Mouse (Mus musculus): ENCODE measurements around the gene Krtap5-3.
"Not testable (repeated sequence)": the region's sequence is repeated elsewhere in the genome, so short reads cannot be mapped to it uniquely, and the experiment has no call there.

The Krtap5-3 gene

DNA sequence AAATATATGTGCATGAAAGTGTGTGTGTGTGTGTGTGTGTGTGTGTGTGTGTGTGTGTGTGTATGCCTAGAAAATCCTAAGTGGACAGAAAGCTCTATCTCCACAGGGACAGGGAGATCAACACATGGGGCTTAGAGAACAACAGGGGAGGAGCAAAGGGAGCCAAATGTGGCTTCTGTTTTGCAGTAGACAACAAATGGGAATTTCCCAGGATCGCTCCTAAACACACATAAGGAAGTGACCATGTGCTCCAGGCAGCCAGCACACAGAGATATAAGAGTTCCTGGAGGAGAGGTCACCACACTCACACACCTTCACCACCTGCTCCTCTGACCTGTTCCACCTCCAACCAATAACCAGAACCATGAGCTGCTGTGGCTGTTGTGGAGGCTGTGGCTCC, at the start of gene Krtap5-3:
Gene Krtap5-3, plus strand, starts transcription at position 301 of the 400 bp plus-strand sequence.
- DNase-seq (ENCODE audit: low read depth in 1 of 2, low spot score in 2 of 2), result no peak

DNA sequence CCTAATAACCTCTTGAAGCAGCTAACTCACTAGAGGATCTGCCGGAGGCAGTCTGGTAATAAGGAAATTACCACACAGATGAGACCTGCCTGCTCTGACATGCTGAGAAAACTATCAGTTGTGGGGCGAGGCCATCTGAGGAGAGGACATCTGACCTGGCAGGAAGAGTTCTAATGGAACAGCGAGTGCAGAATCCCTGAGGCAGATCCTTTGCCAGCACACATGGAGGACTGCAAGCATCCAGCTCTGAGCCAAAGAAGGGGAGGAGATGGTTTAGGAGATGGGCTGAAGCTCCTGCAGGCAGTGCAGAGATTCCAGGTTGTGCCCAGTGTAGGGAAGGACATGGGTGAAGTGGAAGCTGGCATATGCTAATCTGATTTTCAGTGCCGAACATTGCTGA, 49.0 kb upstream of the Krtap5-3 start:
- DNase-seq (ENCODE audit: low read depth in 1 of 2, low spot score in 2 of 2), result no peak

GRCm38 (mm10) chr7:142155308-142155707, 45.9 kb upstream of the Krtap5-3 start:
- DNase-seq (ENCODE audit: low read depth in 1 of 2, low spot score in 2 of 2), result no peak

DNA sequence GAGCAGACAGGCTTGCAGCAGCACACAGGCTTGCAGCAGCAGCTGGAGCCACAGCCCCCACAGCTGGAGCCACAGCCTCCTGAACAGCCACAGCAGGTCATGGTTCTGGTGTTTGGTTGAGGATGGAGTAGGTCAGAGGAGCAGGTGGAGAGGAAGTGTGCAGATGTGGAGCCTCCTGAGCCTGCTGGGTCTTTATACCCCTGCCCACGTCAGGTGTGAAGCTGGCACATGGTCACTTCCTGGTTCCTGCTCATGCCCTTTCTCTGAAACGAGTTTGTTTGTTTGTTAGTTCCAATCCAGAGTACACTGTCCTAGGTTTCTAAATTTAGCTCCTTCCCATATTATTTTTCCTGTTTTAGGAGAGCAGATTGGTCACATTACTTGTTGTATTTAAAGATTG, 44.2 kb upstream of the Krtap5-3 start, which contains the start of gene Gm29735:
Gene Gm29735, minus strand, starts transcription at position 101 of the 400 bp plus-strand sequence.
- DNase-seq (ENCODE audit: low read depth in 1 of 2, low spot score in 2 of 2), result not testable (repeated sequence)

DNA sequence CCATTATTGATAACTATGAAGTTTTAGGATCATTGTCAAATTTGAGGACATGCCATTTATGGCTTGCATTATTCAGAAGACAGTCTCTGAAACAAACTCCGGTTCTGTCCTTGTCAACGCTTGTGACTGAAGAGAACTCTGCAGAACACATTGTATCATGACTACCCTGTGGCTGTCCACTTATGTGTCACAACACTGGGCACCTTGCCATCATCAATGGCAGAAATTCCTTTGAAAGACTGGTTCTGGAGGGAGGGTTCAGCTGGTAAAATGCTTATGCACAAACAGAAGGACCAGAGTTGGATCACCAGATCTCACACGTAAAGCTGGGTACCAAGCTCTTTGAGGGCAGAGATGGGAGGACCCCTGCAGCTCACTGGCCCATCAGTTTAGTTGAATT, 41.8 kb upstream of the Krtap5-3 start:
- DNase-seq (ENCODE audit: low read depth in 1 of 2, low spot score in 2 of 2), result no peak

- DNase-seq (ENCODE audit: low read depth in 1 of 2, low spot score in 2 of 2), result not testable (repeated sequence)
These were observed 35.5 kb upstream of the Krtap5-3 start, which contains the start of gene Gm4553 for GRCm38 (mm10) chr7:142165639-142166038. Gene Gm4553 (minus strand): TSS chr7:142165739.

DNA sequence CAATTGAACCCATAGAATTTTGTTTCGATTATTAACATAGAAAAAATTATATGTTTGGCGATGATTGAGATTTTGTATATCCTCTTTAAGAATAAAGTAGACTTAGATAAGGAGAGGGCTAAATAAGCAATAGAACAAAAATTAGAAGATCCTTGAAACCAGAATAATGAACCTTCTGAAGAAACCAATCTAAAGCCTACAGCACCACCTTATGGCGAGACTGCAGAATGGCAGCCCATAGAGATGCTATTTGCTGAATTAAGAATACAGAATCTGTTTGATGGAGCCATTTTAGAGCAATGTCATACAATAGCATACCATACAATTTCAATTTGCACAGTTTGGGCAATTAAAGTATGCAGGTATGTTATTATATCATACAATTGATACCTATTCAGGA, 31.3 kb upstream of the Krtap5-3 start:
- no peak for DNase-seq (ENCODE audit: low read depth in 1 of 2, low spot score in 2 of 2)

DNA sequence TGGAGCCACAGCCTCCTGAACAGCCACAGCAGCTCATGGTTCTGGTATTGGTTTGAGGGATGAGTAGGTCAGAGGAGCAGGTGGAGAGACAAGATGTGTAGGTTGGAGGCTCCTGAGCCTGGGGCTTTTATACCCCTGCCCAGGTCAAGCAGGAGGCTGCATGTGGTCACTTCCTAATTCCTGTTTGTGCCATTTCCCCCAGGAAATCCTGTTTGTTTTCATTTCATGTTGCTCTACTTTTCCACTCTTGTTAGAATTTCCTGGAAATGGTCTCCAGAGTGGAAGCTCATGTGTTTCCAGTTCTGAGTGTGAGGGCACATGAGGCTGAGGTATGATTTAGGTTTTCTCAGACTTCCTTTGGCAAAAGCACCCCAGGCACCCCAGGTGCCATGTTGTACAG, 25.3 kb upstream of the Krtap5-3 start, which contains the start of gene Krtap5-2:
Gene Krtap5-2, minus strand, starts transcription at position 101 of the 400 bp plus-strand sequence.
- DNase-seq (ENCODE audit: low read depth in 1 of 2, low spot score in 2 of 2), result not testable (repeated sequence)

GRCm38 (mm10) chr7:142178685-142179084, 22.5 kb upstream of the Krtap5-3 start:
- DNase-seq (ENCODE audit: low read depth in 1 of 2, low spot score in 2 of 2), result no peak

- DNase-seq (ENCODE audit: low read depth in 1 of 2, low spot score in 2 of 2), result no peak
These were observed 20.1 kb upstream of the Krtap5-3 start for GRCm38 (mm10) chr7:142181021-142181420.

- no peak for DNase-seq (ENCODE audit: low read depth in 1 of 2, low spot score in 2 of 2)
These were observed 13.0 kb upstream of the Krtap5-3 start for GRCm38 (mm10) chr7:142188156-142188555.

GRCm38 (mm10) chr7:142190289-142190688, 10.9 kb upstream of the Krtap5-3 start, which contains the start of gene Gm10153:
Gene Gm10153 (minus strand): TSS chr7:142190389.
- no peak for DNase-seq (ENCODE audit: low read depth in 1 of 2, low spot score in 2 of 2)

DNA sequence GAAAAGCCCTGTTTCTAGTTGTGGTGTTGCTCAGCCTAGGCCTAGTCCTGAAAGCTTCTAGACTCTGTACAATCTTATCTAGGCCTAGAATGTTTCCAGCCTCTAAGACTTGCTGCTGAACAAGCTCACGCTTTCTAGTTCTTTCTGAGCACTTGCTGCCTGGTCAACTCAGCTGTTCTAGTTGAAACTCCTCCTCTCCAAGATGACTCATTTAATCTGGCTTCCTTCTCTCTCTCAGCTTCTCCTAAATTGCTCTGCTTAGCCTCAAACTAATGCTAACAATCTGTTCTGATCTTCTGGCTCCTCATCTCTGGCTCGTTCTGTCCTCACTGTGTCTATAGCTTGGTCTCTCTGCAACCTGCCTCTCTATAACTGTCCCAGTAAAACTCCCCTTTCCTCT, 2.4 kb upstream of the Krtap5-3 start:
- DNase-seq (ENCODE audit: low read depth in 1 of 2, low spot score in 2 of 2), result no peak

DNA sequence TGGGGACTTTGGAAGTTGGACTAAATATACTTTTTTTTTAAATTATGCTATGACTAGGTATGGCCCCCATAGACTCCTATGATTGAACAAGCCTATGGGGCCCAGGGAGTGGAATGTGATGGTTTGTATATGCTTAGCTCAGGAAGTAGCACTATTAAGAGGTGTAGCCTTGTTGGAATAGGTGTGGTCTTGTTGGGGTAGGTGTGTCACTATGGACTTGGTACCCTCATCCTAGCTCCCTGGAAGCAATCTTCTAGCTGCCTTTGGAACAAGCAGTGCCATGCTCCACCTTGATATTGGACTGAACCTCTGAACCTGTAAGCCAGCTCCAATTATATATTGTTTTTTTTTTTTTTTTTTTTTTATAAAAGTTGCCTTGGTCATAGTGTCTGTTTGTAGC, 4.3 kb downstream of the Krtap5-3 start:
- DNase-seq (ENCODE audit: low read depth in 1 of 2, low spot score in 2 of 2), result no peak

- DNase-seq (ENCODE audit: low read depth in 1 of 2, low spot score in 2 of 2), result not testable (repeated sequence)
These were observed 5.7 kb downstream of the Krtap5-3 start for GRCm38 (mm10) chr7:142206891-142207290.

DNA sequence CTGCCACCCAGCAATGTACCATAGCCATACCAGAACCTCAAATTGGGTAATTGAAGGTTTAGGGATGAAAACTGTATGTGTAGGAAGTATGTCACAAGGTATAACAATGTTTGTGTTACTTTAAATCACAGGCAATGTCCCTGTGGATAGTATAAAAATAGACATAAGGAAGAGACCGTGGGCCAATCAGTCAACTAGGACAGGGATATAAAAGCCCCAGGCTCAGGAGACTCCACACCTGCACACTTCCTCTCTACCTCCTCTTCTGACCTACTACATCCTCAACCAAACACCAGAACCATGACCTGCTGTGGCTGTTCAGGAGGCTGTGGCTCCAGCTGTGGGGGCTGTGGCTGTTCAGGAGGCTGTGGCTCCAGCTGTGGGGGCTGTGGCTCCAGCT, 10.4 kb downstream of the Krtap5-3 start, which contains the start of gene Gm7579:
Gene Gm7579, plus strand, starts transcription at position 301 of the 400 bp plus-strand sequence.
- DNase-seq (ENCODE audit: low read depth in 1 of 2, low spot score in 2 of 2), result no peak

- DNase-seq (ENCODE audit: low read depth in 1 of 2, low spot score in 2 of 2), result not testable (repeated sequence)
These were observed 11.0 kb downstream of the Krtap5-3 start for GRCm38 (mm10) chr7:142212136-142212535.

DNA sequence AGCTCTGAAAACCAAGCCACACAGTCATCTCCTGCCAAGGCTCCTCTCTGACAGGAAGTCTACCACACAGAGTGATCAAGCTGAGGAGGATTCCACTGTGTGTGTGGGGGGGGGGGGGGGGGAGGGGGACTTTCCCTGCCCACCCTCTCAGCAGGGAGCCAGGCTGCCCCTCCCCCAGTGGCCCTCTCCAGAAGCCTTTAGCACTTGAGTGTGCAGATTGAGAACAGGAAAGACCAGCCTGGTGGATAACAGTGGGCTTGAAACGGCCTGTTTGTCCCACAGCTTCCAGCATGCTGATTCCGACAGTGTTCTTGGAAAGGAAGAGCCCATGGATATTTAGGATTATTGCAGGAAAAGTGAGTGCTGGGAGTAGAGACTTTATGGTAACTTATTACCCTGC, 23.4 kb downstream of the Krtap5-3 start:
- no peak for DNase-seq (ENCODE audit: low read depth in 1 of 2, low spot score in 2 of 2)

DNA sequence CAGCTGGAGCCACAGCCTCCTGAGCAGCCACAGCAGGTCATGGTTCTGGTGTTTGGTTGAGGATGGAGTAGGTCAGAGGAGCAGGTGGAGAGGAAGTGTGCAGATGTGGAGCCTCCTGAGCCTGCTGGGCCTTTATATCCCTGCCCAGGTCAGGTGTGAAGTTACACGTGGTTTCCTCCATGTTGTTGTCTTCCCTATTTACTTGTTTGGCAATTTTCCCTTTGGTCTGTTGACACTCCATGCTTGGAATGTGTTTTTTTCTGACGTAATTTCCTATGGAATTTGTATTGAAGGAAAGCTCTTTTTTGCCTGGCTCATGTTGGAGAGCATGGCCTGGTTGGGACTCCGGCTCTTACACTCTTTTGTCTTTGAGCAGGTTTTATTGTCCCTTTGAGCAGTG, 28.7 kb downstream of the Krtap5-3 start, which contains the start of gene Krtap5-5:
Gene Krtap5-5, minus strand, starts transcription at position 101 of the 400 bp plus-strand sequence.
- not testable (repeated sequence) for DNase-seq (ENCODE audit: low read depth in 1 of 2, low spot score in 2 of 2)

- no peak for DNase-seq (ENCODE audit: low read depth in 1 of 2, low spot score in 2 of 2)
These were observed 30.4 kb downstream of the Krtap5-3 start for GRCm38 (mm10) chr7:142231540-142231939.

DNA sequence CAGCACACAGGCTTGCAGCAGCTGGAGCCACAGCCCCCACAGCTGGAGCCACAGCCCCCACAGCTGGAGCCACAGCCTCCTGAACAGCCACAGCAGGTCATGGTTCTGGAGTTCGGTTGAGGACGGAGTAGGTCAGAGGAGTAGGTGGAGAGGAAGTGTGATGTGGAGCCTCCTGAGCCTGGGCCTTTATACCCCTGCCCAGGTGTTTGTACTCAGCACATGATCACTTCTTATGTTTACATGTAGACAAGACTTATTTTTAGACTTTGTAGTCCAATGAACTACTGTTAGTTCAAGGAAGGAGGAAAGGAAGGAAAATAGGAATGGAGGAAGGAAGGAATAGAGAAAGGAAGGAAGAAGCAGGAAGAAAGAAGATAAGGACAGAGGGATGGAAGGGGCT, 39.8 kb downstream of the Krtap5-3 start, which contains the start of gene Gm40460:
Gene Gm40460, minus strand, starts transcription at position 101 of the 400 bp plus-strand sequence.
- no peak for DNase-seq (ENCODE audit: low read depth in 1 of 2, low spot score in 2 of 2)

DNA sequence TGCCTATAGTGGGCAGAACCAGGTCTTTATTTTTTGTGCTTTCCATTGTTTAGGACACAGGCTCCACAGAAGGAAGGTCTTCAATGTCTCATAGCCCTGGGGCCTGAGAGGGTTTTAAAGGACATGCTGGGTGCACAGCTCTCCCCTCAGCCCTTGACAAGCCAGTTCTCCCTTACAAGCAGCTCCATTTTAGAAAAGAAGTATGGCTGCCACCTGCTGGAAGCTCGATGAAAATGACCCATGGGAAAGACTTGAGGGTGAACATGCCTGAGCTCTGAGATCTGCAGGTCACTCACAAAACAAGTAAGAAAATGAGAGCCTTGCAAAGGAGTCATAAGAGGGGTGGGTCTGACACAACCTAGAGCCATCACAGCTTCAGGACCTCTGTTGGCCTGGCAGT, 48.7 kb downstream of the Krtap5-3 start:
- no peak for DNase-seq (ENCODE audit: low read depth in 1 of 2, low spot score in 2 of 2)
